Mouse (Mus musculus) MEL (cell line): ENCODE data around the gene Soat2. TPM values are rescaled to one million over a fixed set of nuclear protein-coding genes. Genes with fewer than 3 reads are reported as not detected.

Experiments
- DNase-seq: peaks from one replicate; pipeline ENCODE4 v3.0.0; 2011; ENCODE audit warnings: low read depth, low spot score
- H3K27ac ChIP-seq: 2 replicates; pipeline ENCODE4 v1.5.1; 2012; ENCODE audit warnings: low read depth, mild to moderate bottlenecking, control low read depth, low read length, moderate library complexity; ENCODE audit not compliant: control insufficient read depth
- H3K27me3 ChIP-seq, 2 experiments: fragments of 150-350 bp in 1 of 2; sonication (generic) in 1 of 2; 2 replicates each; pipeline ENCODE4 v1.6.1; 2012; ENCODE audit warnings: low read length in 2 of 2, mild to moderate bottlenecking in 2 of 2, improper control_type of control experiment in 1 of 2, moderate library complexity in 1 of 2; ENCODE audit not compliant: insufficient read depth in 2 of 2, control insufficient read depth in 1 of 2
- H3K36me3 ChIP-seq, 2 experiments: 2 replicates each; pipeline ENCODE4 v1.6.1; 2012 to 2014; ENCODE audit warnings: low read length in 2 of 2, improper control_type of control experiment in 1 of 2, inconsistent platforms in 1 of 2, mild to moderate bottlenecking in 1 of 2; ENCODE audit not compliant: insufficient read depth in 2 of 2, control insufficient read depth in 1 of 2
- H3K4me1 ChIP-seq, 2 experiments: fragments of 150-350 bp in 1 of 2; sonication (generic) in 1 of 2; 2 replicates each; pipeline ENCODE4 v1.6.1; 2012; ENCODE audit warnings: low read length in 2 of 2, improper control_type of control experiment in 1 of 2, mild to moderate bottlenecking in 1 of 2; ENCODE audit not compliant: insufficient read depth in 2 of 2, control insufficient read depth in 1 of 2
- H3K4me3 ChIP-seq, 2 experiments: fragments of 150-350 bp in 1 of 2; sonication (generic) in 1 of 2; 2 replicates each; pipeline ENCODE4 v1.5.1; 2012; ENCODE audit warnings: low read depth in 2 of 2, low read length in 2 of 2, mild to moderate bottlenecking in 2 of 2, moderate library complexity in 2 of 2, control low read depth in 1 of 2, improper control_type of control experiment in 1 of 2; ENCODE audit not compliant: control insufficient read depth in 1 of 2, insufficient read depth in 1 of 2
- H3K79me2 ChIP-seq: 2 replicates; pipeline ENCODE4 v1.6.1; 2012; ENCODE audit warnings: mild to moderate bottlenecking, low read length, moderate library complexity; ENCODE audit not compliant: control insufficient read depth, poor library complexity, insufficient read depth
- H3K9ac ChIP-seq: 2 replicates; pipeline ENCODE4 v1.6.1; 2012; ENCODE audit warnings: low read depth, mild to moderate bottlenecking, control low read depth, low read length, moderate library complexity; ENCODE audit not compliant: control insufficient read depth, poor library complexity, severe bottlenecking
- H3K9me3 ChIP-seq: fragments of 150-350 bp; sonication (generic); replicated peaks from 2 replicates; pipeline ENCODE4 v1.6.1; 2012; ENCODE audit warnings: mild to moderate bottlenecking, low read length, improper control_type of control experiment, moderate library complexity; ENCODE audit not compliant: insufficient read depth
- CHD2 ChIP-seq: IDR thresholded peaks from 2 replicates; pipeline ENCODE4 v1.6.1; 2011; ENCODE audit warnings: low read length, improper control_type of control experiment
- GABPA ChIP-seq: IDR thresholded peaks from 2 replicates; pipeline ENCODE4 v1.6.1; 2012; ENCODE audit warnings: low read depth, mild to moderate bottlenecking, inconsistent platforms, low read length, improper control_type of control experiment, moderate library complexity
- MAX ChIP-seq: IDR thresholded peaks from 2 replicates; pipeline ENCODE4 v1.6.1; 2011; ENCODE audit warnings: low read length, improper control_type of control experiment
- MYB ChIP-seq: IDR thresholded peaks from 2 replicates; pipeline ENCODE4 v1.6.1; 2011; ENCODE audit warnings: mild to moderate bottlenecking, low read depth, low read length, improper control_type of control experiment
- NELFE ChIP-seq: IDR thresholded peaks from 2 replicates; pipeline ENCODE4 v1.6.1; 2011; ENCODE audit warnings: low read depth, low read length, improper control_type of control experiment
- RCOR1 ChIP-seq: IDR thresholded peaks from 2 replicates; pipeline ENCODE4 v1.6.1; 2012; ENCODE audit warnings: low read depth, mild to moderate bottlenecking, inconsistent platforms, low read length, improper control_type of control experiment
- polyA plus RNA-seq, 2 experiments: library from polyadenylated mRNA; stranded (reverse) in 1 of 2; unstranded in 1 of 2; fragments of >175 nt in 1 of 2; fragments of >200 nt in 1 of 2; gene quantifications; 2 replicates each; pipeline versions ENCODE4 v1.2.1 to v1.2.4; 2012; ENCODE audit warnings: low replicate concordance in 2 of 2, low read depth in 1 of 2; ENCODE audit not compliant: insufficient read length in 2 of 2, insufficient read depth in 1 of 2, missing spikeins in 1 of 2
- total RNA-seq: library from RNA; depleted of rRNA; stranded (reverse); fragments of 300-350 nt; gene quantifications from 2 replicates; pipeline ENCODE4 v1.2.3, GENCODE M21; 2012

Soat2 gene
- total and polyA plus RNA-seq, 3 experiments: 20.0 to 44.8 TPM; not detected in 1

- no peak for DNase-seq
- TF ChIP-seq NELFE (no peak), RCOR1 (no peak), MYB (no peak)
- TF ChIP-seq, all 39 proteins: peak for 0
- no peaks in the 10 kb centered on the region for H3K79me2 ChIP-seq
- no peak overlapping the region for H3K4me3 ChIP-seq
- peaks cover 11 to 20% of the 10 kb centered on the region in 2 experiments for H3K4me1 ChIP-seq
- no peak overlapping the region for H3K27ac ChIP-seq
- no peaks in the 10 kb centered on the region for H3K27me3 ChIP-seq
- no peaks in the 10 kb centered on the region for H3K9me3 ChIP-seq
- no peak overlapping the region for H3K9ac ChIP-seq
- H3K36me3 ChIP-seq: peaks cover 0 to 13% of the 10 kb centered on the region in 2 experiments; a peak in 2 of 4 replicates
These were observed 41.4 kb downstream of the Soat2 start for GRCm38 (mm10) chr15:102191699-102192098.

- TF ChIP-seq RCOR1 (peak; percentile 37; the same call in 1 of the 2 replicates), CHD2 (no peak)
- Histone ChIP-seq H3K36me3 (peaks cover 0 to 13% of the 10 kb centered on the region in 2 experiments; a peak in 2 of 4 replicates), H3K79me2 (no peaks in the 10 kb centered on the region), H3K27me3 (no peaks in the 10 kb centered on the region), H3K9me3 (no peaks in the 10 kb centered on the region), H3K4me1 (peaks cover 11 to 20% of the 10 kb centered on the region in 2 experiments), H3K27ac (no peak overlapping the region), H3K4me3 (no peak overlapping the region), H3K9ac (no peak overlapping the region)
- peak; percentile 51 for DNase-seq
These were observed 42.0 kb downstream of the Soat2 start for GRCm38 (mm10) chr15:102192271-102192812.

- H3K9me3 ChIP-seq: no peaks in the 10 kb centered on the region
- H3K27me3 ChIP-seq: no peaks in the 10 kb centered on the region
- peaks cover 11 to 20% of the 10 kb centered on the region in 2 experiments for H3K4me1 ChIP-seq
- no peaks in the 10 kb centered on the region for H3K79me2 ChIP-seq
- TF ChIP-seq RCOR1: peak; percentile 47; the same call in 1 of the 2 replicates
- TF ChIP-seq GABPA: no peak
- H3K9ac ChIP-seq: no peak overlapping the region
- H3K36me3 ChIP-seq: peaks cover 0 to 13% of the 10 kb centered on the region in 2 experiments; a peak in 2 of 4 replicates
- DNase-seq: peak; percentile 24
- H3K27ac ChIP-seq: no peak overlapping the region
- no peak overlapping the region for H3K4me3 ChIP-seq
These were observed 42.6 kb downstream of the Soat2 start for GRCm38 (mm10) chr15:102192820-102193386.

DNA sequence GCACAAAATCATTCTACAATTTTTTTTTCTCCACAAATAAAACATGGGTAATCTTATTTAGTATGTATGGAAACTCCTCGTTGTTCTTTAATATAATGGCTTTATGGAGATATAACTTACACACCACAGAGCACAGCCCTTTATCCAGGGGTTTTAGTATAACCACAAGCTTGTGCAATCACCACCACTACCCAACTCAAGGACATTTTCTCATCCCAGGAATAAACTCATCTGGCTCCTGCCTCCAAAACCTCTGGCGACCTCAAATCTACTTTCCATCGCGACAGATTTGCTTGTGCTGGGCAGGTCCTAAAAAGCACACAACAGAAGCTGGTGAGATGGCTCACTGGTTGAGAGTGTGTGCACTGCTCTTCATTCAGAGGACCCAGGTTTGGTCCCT is 43.3 kb downstream of the Soat2 start:
- Histone ChIP-seq H3K36me3 (peaks cover 0 to 13% of the 10 kb centered on the region in 2 experiments; a peak in 2 of 4 replicates), H3K9ac (no peak overlapping the region), H3K27me3 (no peaks in the 10 kb centered on the region), H3K79me2 (no peaks in the 10 kb centered on the region), H3K9me3 (no peaks in the 10 kb centered on the region), H3K4me1 (peaks cover 11 to 20% of the 10 kb centered on the region in 2 experiments), H3K4me3 (no peak overlapping the region), H3K27ac (no peak overlapping the region)
- no peak for TF ChIP-seq MAX
- DNase-seq: peak; percentile 20
